Mouse (Mus musculus): ENCODE measurements around the gene Kcna6.
A peak's percentile ranks its signal among the peaks of the same experiment; 100 is the strongest.

Kcna6 gene

GRCm38 (mm10) chr6:126740211-126741142 is at the start of gene Kcna6:
Gene Kcna6 (minus strand): TSS chr6:126740674.
- DNase-seq: no peak

GRCm38 (mm10) chr6:126788863-126789262 is 48.4 kb upstream of the Kcna6 start:
- no peak for DNase-seq

GRCm38 (mm10) chr6:126784206-126784605 is 43.7 kb upstream of the Kcna6 start:
- DNase-seq: no peak

- DNase-seq: peak; percentile 81
Observed at GRCm38 (mm10) chr6:126783651-126784066, 43.2 kb upstream of the Kcna6 start.

GRCm38 (mm10) chr6:126783056-126783455 is 42.6 kb upstream of the Kcna6 start:
- DNase-seq: no peak

- no peak for DNase-seq
Observed at GRCm38 (mm10) chr6:126777889-126778288, 37.4 kb upstream of the Kcna6 start.

- peak; percentile 45 for DNase-seq
Observed at GRCm38 (mm10) chr6:126773873-126774272, 33.4 kb upstream of the Kcna6 start.

GRCm38 (mm10) chr6:126772326-126772725 is 31.9 kb upstream of the Kcna6 start:
- DNase-seq: peak; percentile 60

GRCm38 (mm10) chr6:126770146-126770731 is 29.8 kb upstream of the Kcna6 start:
- DNase-seq: no peak

- DNase-seq: no peak
Observed at GRCm38 (mm10) chr6:126768957-126769665, 28.6 kb upstream of the Kcna6 start.

- no peak for DNase-seq
Observed at GRCm38 (mm10) chr6:126767610-126768532, 27.4 kb upstream of the Kcna6 start.

GRCm38 (mm10) chr6:126766552-126766951 is 26.1 kb upstream of the Kcna6 start:
- peak; percentile 56 for DNase-seq

GRCm38 (mm10) chr6:126764563-126765091 is 24.2 kb upstream of the Kcna6 start:
- no peak for DNase-seq

- no peak for DNase-seq
Observed at GRCm38 (mm10) chr6:126761362-126761761, 20.9 kb upstream of the Kcna6 start.

GRCm38 (mm10) chr6:126755729-126756411 is 15.4 kb upstream of the Kcna6 start:
- no peak for DNase-seq

GRCm38 (mm10) chr6:126752520-126752919 is 12.0 kb upstream of the Kcna6 start:
- no peak for DNase-seq

- DNase-seq: no peak
Observed at GRCm38 (mm10) chr6:126745888-126746287, 5.4 kb upstream of the Kcna6 start.

- DNase-seq: no peak
Observed at GRCm38 (mm10) chr6:126742610-126743009, 2.1 kb upstream of the Kcna6 start.

GRCm38 (mm10) chr6:126739326-126740210 is 906 bp downstream of the Kcna6 start:
- DNase-seq: peak; percentile 81

- no peak for DNase-seq
Observed at GRCm38 (mm10) chr6:126736996-126737395, 3.5 kb downstream of the Kcna6 start.

All from right cerebral cortex, adult 18-20 months (tissue).